Mouse (Mus musculus) liver, embryonic 11.5 days (tissue): ENCODE data around the gene Csnk1d. TPM values are rescaled to one million over a fixed set of nuclear protein-coding genes. Genes with fewer than 3 reads are reported as not detected.
A peak's percentile ranks its signal among the peaks of the same experiment; 100 is the strongest.

Experiments
- ATAC-seq: fragments of 200-750 bp; cut with Nextera tagmentation; replicated peaks from 2 replicates; pipeline ENCODE4 v1.8.0; 2017; ENCODE audit warnings: moderate number of reproducible peaks, mild to moderate bottlenecking, moderate TSS enrichment, moderate library complexity; ENCODE audit not compliant: low FRiP score
- DNase-seq: peaks from one replicate; pipeline ENCODE4 v3.0.0-alpha.2; 2017; ENCODE audit warnings: low spot score
- H3K27ac ChIP-seq: fragments of 300-500 bp; sonication (generic); 2 replicates; pipeline ENCODE4 v1.5.1; 2014; ENCODE audit warnings: mild to moderate bottlenecking, low read depth, low read length, control low read depth
- H3K27me3 ChIP-seq: fragments of 300-500 bp; sonication (generic); replicated peaks from 2 replicates; pipeline ENCODE4 v1.6.1; 2014; ENCODE audit warnings: low read length, mixed read lengths; ENCODE audit not compliant: control insufficient read depth, insufficient read depth
- H3K36me3 ChIP-seq: fragments of 300-500 bp; sonication (generic); 2 replicates; pipeline ENCODE4 v1.6.1; 2014; ENCODE audit warnings: mild to moderate bottlenecking, low read length, moderate library complexity, mixed read lengths; ENCODE audit not compliant: control insufficient read depth, insufficient read depth
- H3K4me1 ChIP-seq: fragments of 300-500 bp; sonication (generic); replicated peaks from 2 replicates; pipeline ENCODE4 v1.6.1; 2014; ENCODE audit warnings: low read length, mixed read lengths; ENCODE audit not compliant: control insufficient read depth, insufficient read depth
- H3K4me2 ChIP-seq: fragments of 300-500 bp; sonication (generic); 2 replicates; pipeline ENCODE4 v1.6.1; 2014; ENCODE audit warnings: mild to moderate bottlenecking, control low read depth, moderate library complexity
- H3K4me3 ChIP-seq: fragments of 300-500 bp; sonication (generic); 2 replicates; pipeline ENCODE4 v1.5.1; 2014; ENCODE audit warnings: low read depth, low read length, control low read depth
- H3K9ac ChIP-seq: fragments of 300-500 bp; sonication (generic); 2 replicates; pipeline ENCODE4 v1.6.1; 2014; ENCODE audit warnings: low read depth, low read length, control low read depth
- H3K9me3 ChIP-seq: fragments of 300-500 bp; sonication (generic); 2 replicates; pipeline ENCODE4 v1.6.1; 2016; ENCODE audit warnings: low read length, inconsistent platforms, mixed read lengths; ENCODE audit not compliant: control insufficient read depth
- WGBS: fragments of 180-500 bp; shearing (Covaris S2); extraction: QIAGEN DNeasy Blood & Tissue Kit; methylation state at CpG from one replicate; pipeline ENCODE4 v1.1.7; 2014; 5-methylcytosine and 5-hydroxymethylcytosine counted together
- polyA plus RNA-seq: library from polyadenylated mRNA; unstranded; fragments of >200 nt; fragmentation: Nextera tagmentation; extraction: Ambion mirVana; gene quantifications from 2 replicates; pipeline ENCODE4 v1.2.1, GENCODE M21; 2014

Csnk1d gene
- polyA plus RNA-seq, result 62.2 and 66.5 TPM in 2 replicates

DNA sequence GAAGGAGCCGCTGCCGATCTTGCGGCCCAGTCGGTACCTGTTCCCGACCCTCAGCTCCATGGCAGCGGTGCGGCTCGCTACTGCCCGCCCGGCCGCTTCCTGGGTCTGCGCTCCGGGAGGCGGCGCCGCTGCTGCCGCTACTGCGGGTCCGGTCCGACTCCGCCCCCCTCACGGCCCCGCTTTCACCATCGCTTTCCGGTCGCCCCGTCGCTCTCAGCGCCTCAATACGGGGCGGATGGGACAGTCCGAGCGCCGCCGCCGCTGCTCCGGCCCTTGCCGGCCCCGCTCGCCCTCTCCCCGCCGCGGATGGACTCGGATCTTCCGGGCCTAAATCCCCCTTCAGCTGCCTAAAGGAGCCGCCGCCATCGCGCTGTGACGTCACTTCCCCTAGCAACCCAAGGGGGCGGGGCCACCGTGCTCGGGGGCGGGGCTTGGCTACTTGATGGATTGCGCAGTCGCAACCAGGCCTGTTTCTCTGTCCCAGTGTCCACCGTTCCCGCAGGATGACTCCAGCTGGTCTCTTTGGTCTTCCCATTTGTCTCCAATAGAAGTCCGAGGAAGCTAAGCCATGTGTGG is at the start of gene Csnk1d:
Csnk1d (minus strand) TSS at position 380 of the 576 bp plus-strand sequence.
- DNase-seq, result peak; percentile 100
- Histone ChIP-seq H3K4me3 (peak within 1 kb of the TSS; percentile 100), H3K27me3 (no peaks in the 10 kb centered on the region), H3K9ac (peak within 1 kb of the TSS; percentile 99), H3K27ac (peak within 1 kb of the TSS; percentile 97), H3K4me2 (peak within 1 kb of the TSS; percentile 87), H3K36me3 (peaks cover 7% of the 10 kb centered on the region; the same call in 1 of the 2 replicates), H3K9me3 (no peaks in the 10 kb centered on the region), H3K4me1 (peaks cover 43% of the 10 kb centered on the region)
- peak; percentile 80 for ATAC-seq
- WGBS, result under 1% methylated on average over 58 of the region's 59 CpGs

DNA sequence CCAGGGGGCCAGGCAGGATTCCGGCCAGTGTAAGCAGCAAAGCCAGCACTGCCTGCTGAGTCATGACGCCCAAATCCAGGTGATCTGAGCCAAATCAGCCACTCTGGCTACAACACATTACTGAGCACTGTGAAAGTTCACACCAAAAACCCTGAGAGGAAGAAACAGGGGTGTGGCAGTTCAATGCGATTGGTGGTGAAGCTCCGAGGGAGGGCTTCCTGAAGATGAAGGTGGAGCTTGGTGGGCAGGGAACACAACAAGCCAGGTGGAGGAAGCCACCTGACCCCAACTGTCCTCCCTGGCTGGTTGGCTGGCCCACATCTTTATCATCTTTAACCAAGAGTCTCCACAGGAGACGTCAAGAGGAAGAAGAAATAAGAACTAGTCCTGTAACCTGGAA is 48.2 kb upstream of the Csnk1d start, which contains the start of gene Cd7:
Cd7 (minus strand) TSS at position 117 of the 400 bp plus-strand sequence.
- no peak within 1 kb of the TSS for H3K4me2 ChIP-seq
- WGBS, result 49% methylated on average over 5 of the region's 5 CpGs
- H3K27me3 ChIP-seq, result no peaks in the 10 kb centered on the region; the same call in none of the 2 replicates
- no peak for ATAC-seq
- DNase-seq, result no peak
- no peak within 1 kb of the TSS for H3K9ac ChIP-seq
- H3K9me3 ChIP-seq, result no peaks in the 10 kb centered on the region
- no peaks in the 10 kb centered on the region for H3K36me3 ChIP-seq
- H3K4me1 ChIP-seq, result no peaks in the 10 kb centered on the region
- no peak within 1 kb of the TSS for H3K4me3 ChIP-seq
- no peak within 1 kb of the TSS for H3K27ac ChIP-seq

DNA sequence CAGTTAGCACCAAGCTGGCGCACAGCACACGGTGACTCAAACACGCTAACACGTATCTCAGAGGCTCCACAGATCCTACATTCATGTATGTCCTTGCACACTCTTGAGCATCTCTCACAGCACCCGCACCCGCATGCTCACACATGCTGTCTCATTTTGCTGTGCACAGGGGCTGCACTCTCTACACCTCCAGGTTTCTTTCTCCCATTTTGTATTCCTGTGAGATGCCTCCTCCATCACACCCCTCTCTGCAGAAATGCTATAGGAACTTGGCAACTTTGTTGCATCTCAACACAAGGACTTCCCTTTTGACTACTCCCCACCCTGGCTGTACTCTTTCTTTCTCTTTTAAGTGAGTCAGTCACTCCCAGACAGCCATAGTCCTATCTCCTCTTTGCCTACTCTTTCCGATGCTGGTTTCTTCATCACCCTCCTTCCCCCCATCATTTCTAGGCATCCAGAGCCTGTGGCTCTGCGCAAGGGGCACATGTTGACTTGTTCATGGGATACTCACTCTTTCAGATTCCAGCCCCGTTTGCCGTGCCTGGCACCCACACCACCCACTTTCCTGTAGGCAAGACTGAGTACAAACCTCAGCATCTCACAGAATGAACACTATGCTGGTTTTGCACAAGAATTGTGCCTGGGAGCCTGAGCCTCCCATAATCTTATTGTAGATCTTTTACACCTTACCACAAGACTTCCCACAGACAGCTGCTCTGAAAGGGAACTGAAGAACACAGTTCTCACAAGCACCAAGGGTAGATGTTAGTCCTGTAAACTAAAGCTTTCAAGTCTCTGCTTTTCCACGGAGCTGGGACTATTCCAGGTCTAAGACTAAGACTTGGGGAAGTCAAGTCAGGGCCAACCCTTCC is 47.5 kb upstream of the Csnk1d start:
- Histone ChIP-seq H3K27ac (no peak overlapping the region), H3K4me1 (no peaks in the 10 kb centered on the region), H3K27me3 (no peaks in the 10 kb centered on the region; the same call in none of the 2 replicates), H3K4me2 (no peak overlapping the region), H3K36me3 (no peaks in the 10 kb centered on the region), H3K9me3 (no peaks in the 10 kb centered on the region), H3K4me3 (no peak overlapping the region), H3K9ac (no peak overlapping the region)
- WGBS, result 84% methylated on average over 11 of the region's 11 CpGs
- DNase-seq (no peak), ATAC-seq (no peak)

DNA sequence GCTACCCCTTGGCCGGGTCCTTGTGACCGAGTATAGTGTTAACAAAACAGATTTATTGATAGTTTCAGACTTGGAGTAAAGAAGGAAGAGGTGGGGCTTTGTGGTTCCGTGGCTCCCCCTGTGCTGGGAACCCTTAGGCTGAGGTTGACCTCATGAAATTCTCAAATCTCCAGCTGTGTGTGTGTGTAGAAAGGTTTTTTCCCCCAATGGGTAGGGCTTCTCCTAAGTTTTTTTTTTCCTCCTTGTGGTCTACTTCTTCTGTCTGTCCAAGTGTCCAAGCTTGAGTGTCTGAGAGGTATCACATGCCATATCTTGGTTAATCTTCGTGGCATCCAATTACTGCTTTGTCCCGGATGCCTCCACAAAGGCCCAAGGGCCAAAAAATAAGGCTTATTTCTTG is 42.0 kb upstream of the Csnk1d start:
- 53% methylated on average over 5 of the region's 5 CpGs for WGBS
- ATAC-seq (no peak), DNase-seq (no peak)
- Histone ChIP-seq H3K4me2 (no peak overlapping the region), H3K27me3 (no peaks in the 10 kb centered on the region; the same call in 1 of the 2 replicates), H3K27ac (no peak overlapping the region), H3K4me3 (no peak overlapping the region), H3K36me3 (no peaks in the 10 kb centered on the region), H3K4me1 (no peaks in the 10 kb centered on the region), H3K9me3 (no peaks in the 10 kb centered on the region), H3K9ac (no peak overlapping the region)

DNA sequence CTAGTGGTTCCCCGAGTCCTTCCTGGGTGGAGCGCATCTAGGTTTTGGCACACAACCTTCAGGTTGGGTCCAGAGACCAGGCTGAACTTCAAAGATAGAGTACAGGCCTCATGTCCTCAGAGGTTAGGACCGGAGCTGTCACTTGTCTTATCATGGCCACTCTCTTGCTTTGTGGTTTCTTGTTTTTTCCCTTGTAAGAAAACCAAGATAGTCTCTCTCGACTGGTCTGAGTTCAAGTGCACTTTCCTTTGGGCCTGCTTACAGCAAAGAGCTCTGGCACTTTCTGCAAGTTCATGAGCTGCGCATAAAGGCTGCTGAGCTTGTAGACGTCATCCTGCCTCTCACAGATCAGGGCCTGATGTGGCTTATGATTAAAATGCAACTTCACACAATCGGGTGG is 36.1 kb upstream of the Csnk1d start:
- Histone ChIP-seq H3K4me2 (no peak overlapping the region), H3K27me3 (no peaks in the 10 kb centered on the region; the same call in 1 of the 2 replicates), H3K4me1 (peaks cover 8% of the 10 kb centered on the region), H3K4me3 (no peak overlapping the region), H3K27ac (no peak overlapping the region), H3K36me3 (no peaks in the 10 kb centered on the region), H3K9me3 (no peaks in the 10 kb centered on the region), H3K9ac (no peak overlapping the region)
- ATAC-seq (peak; percentile 49; the same call in 1 of the 2 replicates), DNase-seq (no peak)
- 45% methylated on average over 7 of the region's 7 CpGs for WGBS

DNA sequence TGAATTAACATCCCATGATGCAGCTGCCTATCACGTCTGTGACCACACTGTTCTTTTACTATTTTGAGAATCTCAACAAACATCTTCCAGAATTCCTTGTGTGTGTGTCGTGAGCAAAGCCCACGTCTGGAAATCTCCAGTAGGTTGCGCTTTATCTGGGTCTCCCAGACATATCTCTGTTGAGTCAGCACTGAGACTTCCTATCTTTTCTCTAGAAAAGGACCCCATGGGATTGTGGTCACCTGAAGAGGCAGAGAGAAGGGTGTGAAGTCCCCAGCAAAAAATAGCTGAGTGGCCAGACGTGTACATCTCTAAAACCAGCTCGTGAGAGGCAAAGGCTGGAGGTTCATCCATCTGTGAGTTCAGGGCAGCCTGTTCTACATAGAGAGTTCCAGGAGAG is 33.0 kb upstream of the Csnk1d start:
- WGBS, result 38% methylated on average over 6 of the region's 6 CpGs

DNA sequence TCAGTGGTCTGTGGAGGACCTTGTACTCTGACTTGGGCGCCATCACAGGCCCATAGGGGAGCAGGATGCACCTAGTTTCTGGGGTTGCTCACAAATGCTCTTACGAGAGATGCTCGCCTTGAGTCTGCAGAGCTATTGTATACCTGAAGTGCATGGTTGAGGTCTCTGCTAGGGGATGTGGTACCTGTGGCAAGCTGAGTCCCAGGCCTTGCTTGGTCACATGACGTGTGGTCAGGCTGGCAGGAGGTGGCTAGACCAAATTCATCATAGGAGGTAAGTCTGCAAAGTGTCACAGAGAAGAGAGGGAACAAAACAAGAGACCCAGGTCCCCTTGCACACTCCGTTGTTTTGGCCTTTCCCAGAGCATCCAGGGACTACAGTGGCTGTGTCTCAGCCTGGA is 28.4 kb upstream of the Csnk1d start:
- H3K9me3 ChIP-seq, result no peaks in the 10 kb centered on the region
- 80% methylated on average over 5 of the region's 5 CpGs for WGBS
- no peak overlapping the region for H3K9ac ChIP-seq
- no peak overlapping the region for H3K4me3 ChIP-seq
- no peaks in the 10 kb centered on the region for H3K27me3 ChIP-seq
- H3K4me2 ChIP-seq, result no peak overlapping the region
- H3K36me3 ChIP-seq, result no peaks in the 10 kb centered on the region
- H3K4me1 ChIP-seq, result peaks cover 5% of the 10 kb centered on the region; the same call in 1 of the 2 replicates
- ATAC-seq, result no peak
- DNase-seq, result no peak
- H3K27ac ChIP-seq, result no peak overlapping the region

More for the DNA sequence above, 33.0 kb upstream of the Csnk1d start:
- H3K4me3 ChIP-seq, result no peak overlapping the region
- peaks cover 8% of the 10 kb centered on the region for H3K4me1 ChIP-seq
- DNase-seq (no peak), ATAC-seq (no peak)
- H3K27ac ChIP-seq, result no peak overlapping the region
- H3K9ac ChIP-seq, result no peak overlapping the region
- H3K9me3 ChIP-seq, result no peaks in the 10 kb centered on the region
- no peak overlapping the region for H3K4me2 ChIP-seq
- no peaks in the 10 kb centered on the region for H3K27me3 ChIP-seq
- no peaks in the 10 kb centered on the region for H3K36me3 ChIP-seq

DNA sequence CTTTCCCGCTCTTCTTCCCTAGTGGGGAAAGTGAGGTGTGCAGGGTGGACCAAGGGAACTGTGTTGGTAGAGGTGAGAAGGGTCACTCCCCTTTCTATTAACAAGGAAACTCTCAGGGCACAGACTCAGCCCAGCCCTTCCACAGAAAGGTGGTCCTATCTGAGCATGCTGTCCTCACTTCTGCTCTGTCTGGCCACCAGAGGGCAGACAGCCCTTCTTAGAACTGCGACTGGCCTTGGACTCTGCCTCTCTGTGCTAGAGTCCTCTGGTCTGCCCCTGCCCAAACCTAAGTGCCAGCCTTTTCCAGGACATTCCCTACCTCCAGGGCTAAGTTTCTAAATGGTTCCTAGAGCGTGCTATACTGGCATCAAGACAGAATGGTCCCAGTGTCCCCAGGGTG is 26.6 kb upstream of the Csnk1d start:
- Histone ChIP-seq H3K27me3 (no peaks in the 10 kb centered on the region), H3K4me2 (no peak overlapping the region), H3K9ac (no peak overlapping the region), H3K4me3 (no peak overlapping the region), H3K4me1 (no peaks in the 10 kb centered on the region), H3K9me3 (no peaks in the 10 kb centered on the region), H3K27ac (no peak overlapping the region), H3K36me3 (no peaks in the 10 kb centered on the region)
- ATAC-seq (peak; percentile 71; the same call in 1 of the 2 replicates), DNase-seq (peak; percentile 39)
- 35% methylated on average over 3 of the region's 3 CpGs for WGBS
